ENCODE assay signal across 23 mouse cellular contexts in the genomic region with DNA sequence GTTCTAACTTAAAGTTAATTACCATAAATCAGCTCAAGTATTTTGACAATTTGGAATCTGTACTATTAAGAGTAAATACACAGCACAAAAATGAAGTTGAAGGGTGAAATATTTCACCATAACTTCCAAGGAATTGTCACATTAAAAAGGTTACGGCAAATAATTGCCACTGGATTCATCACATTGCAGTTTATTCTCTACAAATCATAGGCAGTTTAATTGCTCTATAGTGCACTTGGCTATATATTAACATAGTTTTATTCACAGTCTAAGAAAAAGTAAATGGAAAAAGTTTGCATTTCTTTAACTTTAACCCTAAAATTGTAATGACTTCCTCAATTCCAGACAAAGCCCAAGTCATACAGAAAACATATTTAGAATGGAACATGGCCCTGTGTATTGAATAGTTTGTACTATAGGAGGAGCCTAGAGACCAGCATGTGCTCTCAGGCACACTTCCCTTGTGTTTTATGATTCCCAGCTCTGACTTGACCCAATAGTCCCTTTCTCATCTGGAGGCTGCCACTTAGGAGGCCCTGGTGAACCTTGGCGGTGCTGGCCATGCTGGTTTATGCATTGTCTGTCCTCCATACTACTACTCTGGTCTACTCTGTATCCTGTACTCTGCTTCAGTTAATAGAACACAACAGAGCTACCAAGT.
"Had no signal": no experiment of that assay in that cellular context is flagged by ENCODE, and none has a peak within 500 bp of the region (broad histone marks: within the 10 kb centered on the region; RNA-seq: fewer than 3 reads in every experiment).

No protein-coding gene starts in this region.

- H3K4me2 ChIP-seq: heart, embryonic 11.5 days; heart, embryonic 13.5 days; heart, embryonic 15.5 days; hindbrain, embryonic 13.5 days; hindbrain, embryonic 15.5 days; limb, embryonic 13.5 days; limb, embryonic 15.5 days; liver, embryonic 12.5 days had no signal

- H3K9ac ChIP-seq: heart, embryonic 13.5 days; heart, embryonic 15.5 days; hindbrain, embryonic 13.5 days; hindbrain, embryonic 15.5 days; limb, embryonic 13.5 days; limb, embryonic 15.5 days; liver, embryonic 12.5 days; liver, embryonic 14.5 days had no signal

- ATAC-seq: hindbrain, postnatal 0 days; intestine, embryonic 16.5 days; liver, embryonic 12.5 days had no signal

- H3K4me3 ChIP-seq: heart, adult 2 months; heart, embryonic 13.5 days; heart, embryonic 15.5 days; hindbrain, embryonic 13.5 days; hindbrain, embryonic 15.5 days; limb, embryonic 13.5 days; limb, embryonic 15.5 days; liver, embryonic 12.5 days had no signal

- DNase-seq: gastrocnemius, postnatal 14 days; gastrocnemius, postnatal 36 days; heart, adult 11 months; heart, adult 2 months; heart, postnatal 14 days; heart, postnatal 36 days; kidney, adult 18-20 months; kidney, adult 9 months; kidney, postnatal 14 days; layer of hippocampus, adult 9-11 months; layer of hippocampus, postnatal 36 days; left cerebral cortex, postnatal 4 days had no signal

- H3K27me3 ChIP-seq: heart, embryonic 13.5 days; heart, embryonic 15.5 days; hindbrain, embryonic 13.5 days; hindbrain, embryonic 15.5 days; limb, embryonic 13.5 days; limb, embryonic 15.5 days; liver, embryonic 12.5 days had no signal

- H3K27ac ChIP-seq: heart, adult 2 months; heart, embryonic 13.5 days; heart, embryonic 15.5 days; hindbrain, embryonic 13.5 days; hindbrain, embryonic 15.5 days; hindbrain, postnatal 0 days; limb, embryonic 13.5 days; limb, embryonic 15.5 days; liver, embryonic 12.5 days; liver, embryonic 14.5 days had no signal

- H3K4me1 ChIP-seq: heart, embryonic 13.5 days; heart, embryonic 15.5 days; limb, embryonic 15.5 days; liver, embryonic 12.5 days had no signal

- H3K36me3 ChIP-seq: heart, embryonic 13.5 days; heart, embryonic 15.5 days; hindbrain, embryonic 13.5 days; hindbrain, embryonic 15.5 days; limb, embryonic 13.5 days; limb, embryonic 15.5 days; liver, embryonic 12.5 days had no signal

- H3K9me3 ChIP-seq: heart, embryonic 13.5 days; heart, embryonic 15.5 days; hindbrain, embryonic 13.5 days; hindbrain, embryonic 15.5 days; limb, embryonic 13.5 days; limb, embryonic 15.5 days; liver, embryonic 12.5 days had no signal
